Mouse (Mus musculus) liver, embryonic 14.5 days (tissue): ENCODE results near the gene Dusp6.

Experiments used
- CTCF ChIP-seq: IDR thresholded peaks from 2 replicates; pipeline ENCODE4 v1.5.1; 2016; ENCODE audit warnings: antibody characterized with exemption, low read depth, control low read depth
- EP300 ChIP-seq: IDR thresholded peaks from 2 replicates; pipeline ENCODE4 v1.6.1; 2016; ENCODE audit warnings: antibody characterized with exemption, low read depth

GRCm38 (mm10) chr10:99268421-99269300 is 5.6 kb downstream of the Dusp6 start:
- TF ChIP-seq CTCF (no peak), EP300 (no peak)
